Mouse (Mus musculus): ENCODE results near the gene Frmd8. TPM values are rescaled to one million over a fixed set of nuclear protein-coding genes. Genes with fewer than 3 reads are reported as not detected.
"Not testable (repeated sequence)": the region's sequence is repeated elsewhere in the genome, so short reads cannot be mapped to it uniquely, and the experiment has no call there.

The Frmd8 gene
- polyA plus RNA-seq, 1 experiment from 2014 or later, result 13.1 TPM

- Histone ChIP-seq H3K36me3 (ENCODE audit: control insufficient read depth, insufficient read depth, low read length) (no peaks in the 10 kb centered on the region), H3K9me3 (replicated peaks; ENCODE audit: control insufficient read depth, low read length) (no peaks in the 10 kb centered on the region), H3K4me1 (ENCODE audit: control insufficient read depth, insufficient read depth, low read length) (peaks cover 18% of the 10 kb centered on the region), H3K27ac (ENCODE audit: low read depth, low read length) (no peak overlapping the region), H3K27me3 (replicated peaks; ENCODE audit: control insufficient read depth, insufficient read depth, low read length) (no peaks in the 10 kb centered on the region), H3K9ac (ENCODE audit: low read length) (no peak overlapping the region), H3K4me2 (ENCODE audit: low read length) (no peak overlapping the region), H3K4me3 (ENCODE audit: low read depth, low read length) (no peak overlapping the region)
- DNase-seq (ENCODE audit: low spot score), result no peak
- WGBS, result 52% methylated on average over 12 of the region's 12 CpGs
- ATAC-seq, result no peak
Measured at GRCm38 (mm10) chr19:5819549-5819948, 55.5 kb downstream of the Frmd8 start.

- no peak overlapping the region for H3K9ac ChIP-seq (ENCODE audit: low read length)
- H3K9me3 ChIP-seq (replicated peaks; ENCODE audit: control insufficient read depth, low read length), result no peaks in the 10 kb centered on the region
- no peak overlapping the region for H3K27ac ChIP-seq (ENCODE audit: low read depth, low read length)
- peaks cover 15% of the 10 kb centered on the region for H3K4me1 ChIP-seq (ENCODE audit: control insufficient read depth, insufficient read depth, low read length)
- no peak overlapping the region for H3K4me2 ChIP-seq (ENCODE audit: low read length)
- H3K36me3 ChIP-seq (ENCODE audit: control insufficient read depth, insufficient read depth, low read length), result no peaks in the 10 kb centered on the region
- ATAC-seq (no peak), DNase-seq (ENCODE audit: low spot score) (no peak)
- no peaks in the 10 kb centered on the region for H3K27me3 ChIP-seq (replicated peaks; ENCODE audit: control insufficient read depth, insufficient read depth, low read length)
- H3K4me3 ChIP-seq (ENCODE audit: low read depth, low read length), result no peak overlapping the region
- 73% methylated on average over 6 of the region's 6 CpGs for WGBS
Measured at GRCm38 (mm10) chr19:5818590-5818977, 56.5 kb downstream of the Frmd8 start.

GRCm38 (mm10) chr19:5817703-5818589, 57.1 kb downstream of the Frmd8 start:
- peak; percentile 89 for DNase-seq (ENCODE audit: low spot score)
- H3K36me3 ChIP-seq (ENCODE audit: control insufficient read depth, insufficient read depth, low read length), result no peaks in the 10 kb centered on the region
- no peaks in the 10 kb centered on the region for H3K27me3 ChIP-seq (replicated peaks; ENCODE audit: control insufficient read depth, insufficient read depth, low read length)
- peak overlapping the region; percentile 32 for H3K4me2 ChIP-seq (ENCODE audit: low read length)
- peak overlapping the region; percentile 34; the same call in 1 of the 2 replicates for H3K27ac ChIP-seq (ENCODE audit: low read depth, low read length)
- peak overlapping the region; percentile 26 for H3K9ac ChIP-seq (ENCODE audit: low read length)
- WGBS, result 21% methylated on average over 21 of the region's 21 CpGs
- peak; percentile 82 for ATAC-seq
- peaks cover 9% of the 10 kb centered on the region for H3K4me1 ChIP-seq (ENCODE audit: control insufficient read depth, insufficient read depth, low read length)
- H3K9me3 ChIP-seq (replicated peaks; ENCODE audit: control insufficient read depth, low read length), result no peaks in the 10 kb centered on the region
- no peak overlapping the region; the same call in 1 of the 2 replicates for H3K4me3 ChIP-seq (ENCODE audit: low read depth, low read length)

- Histone ChIP-seq H3K27ac (ENCODE audit: low read depth, low read length) (no peak overlapping the region), H3K36me3 (ENCODE audit: control insufficient read depth, insufficient read depth, low read length) (no peaks in the 10 kb centered on the region), H3K9me3 (replicated peaks; ENCODE audit: control insufficient read depth, low read length) (no peaks in the 10 kb centered on the region), H3K27me3 (replicated peaks; ENCODE audit: control insufficient read depth, insufficient read depth, low read length) (no peaks in the 10 kb centered on the region), H3K9ac (ENCODE audit: low read length) (no peak overlapping the region), H3K4me2 (ENCODE audit: low read length) (no peak overlapping the region), H3K4me3 (ENCODE audit: low read depth, low read length) (no peak overlapping the region), H3K4me1 (ENCODE audit: control insufficient read depth, insufficient read depth, low read length) (peaks cover 19% of the 10 kb centered on the region)
- ATAC-seq, result no peak
- DNase-seq (ENCODE audit: low spot score), result no peak
- 84% methylated on average over 4 of the region's 4 CpGs for WGBS
Measured at GRCm38 (mm10) chr19:5815928-5816327, 59.1 kb downstream of the Frmd8 start.

- H3K27me3 ChIP-seq (replicated peaks; ENCODE audit: control insufficient read depth, insufficient read depth, low read length), result no peaks in the 10 kb centered on the region
- no peak overlapping the region for H3K4me3 ChIP-seq (ENCODE audit: low read depth, low read length)
- no peak overlapping the region for H3K9ac ChIP-seq (ENCODE audit: low read length)
- 91% methylated on average over 7 of the region's 7 CpGs for WGBS
- no peaks in the 10 kb centered on the region for H3K9me3 ChIP-seq (replicated peaks; ENCODE audit: control insufficient read depth, low read length)
- DNase-seq (ENCODE audit: low spot score), result no peak
- no peak for ATAC-seq
- no peak overlapping the region for H3K27ac ChIP-seq (ENCODE audit: low read depth, low read length)
- H3K36me3 ChIP-seq (ENCODE audit: control insufficient read depth, insufficient read depth, low read length), result no peaks in the 10 kb centered on the region
- peaks cover 26% of the 10 kb centered on the region for H3K4me1 ChIP-seq (ENCODE audit: control insufficient read depth, insufficient read depth, low read length)
- no peak overlapping the region for H3K4me2 ChIP-seq (ENCODE audit: low read length)
Measured at GRCm38 (mm10) chr19:5815010-5815409, 60.1 kb downstream of the Frmd8 start.

GRCm38 (mm10) chr19:5814048-5814447, 61.0 kb downstream of the Frmd8 start:
- 19% methylated on average over 1 of the region's 1 CpGs for whole genome bisulfite sequencing
- H3K36me3 ChIP-seq (ENCODE audit: control insufficient read depth, insufficient read depth, low read length); H3K27ac ChIP-seq (ENCODE audit: low read depth, low read length); H3K4me3 ChIP-seq (ENCODE audit: low read depth, low read length); H3K9ac ChIP-seq (ENCODE audit: low read length); DNase-seq (ENCODE audit: low spot score); H3K9me3 ChIP-seq (replicated peaks; ENCODE audit: control insufficient read depth, low read length); ATAC-seq; H3K4me2 ChIP-seq (ENCODE audit: low read length); H3K27me3 ChIP-seq (replicated peaks; ENCODE audit: control insufficient read depth, insufficient read depth, low read length): not testable (repeated sequence)
- peaks cover 29% of the 10 kb centered on the region for H3K4me1 ChIP-seq (ENCODE audit: control insufficient read depth, insufficient read depth, low read length)

- 89% methylated on average over 3 of the region's 3 CpGs for WGBS
- DNase-seq (ENCODE audit: low spot score), result no peak
- H3K4me3 ChIP-seq (ENCODE audit: low read depth, low read length), result no peak overlapping the region
- no peaks in the 10 kb centered on the region for H3K36me3 ChIP-seq (ENCODE audit: control insufficient read depth, insufficient read depth, low read length)
- no peak overlapping the region for H3K9ac ChIP-seq (ENCODE audit: low read length)
- no peaks in the 10 kb centered on the region for H3K27me3 ChIP-seq (replicated peaks; ENCODE audit: control insufficient read depth, insufficient read depth, low read length)
- no peak for ATAC-seq
- no peaks in the 10 kb centered on the region for H3K9me3 ChIP-seq (replicated peaks; ENCODE audit: control insufficient read depth, low read length)
- no peak overlapping the region for H3K27ac ChIP-seq (ENCODE audit: low read depth, low read length)
- H3K4me1 ChIP-seq (ENCODE audit: control insufficient read depth, insufficient read depth, low read length), result peaks cover 29% of the 10 kb centered on the region
- H3K4me2 ChIP-seq (ENCODE audit: low read length), result no peak overlapping the region
Measured at GRCm38 (mm10) chr19:5813567-5813966, 61.5 kb downstream of the Frmd8 start.

GRCm38 (mm10) chr19:5811771-5812504, 63.1 kb downstream of the Frmd8 start:
- 46% methylated on average over 7 of the region's 7 CpGs for WGBS
- Histone ChIP-seq H3K27ac (ENCODE audit: low read depth, low read length) (peak overlapping the region; percentile 94), H3K9me3 (replicated peaks; ENCODE audit: control insufficient read depth, low read length) (no peaks in the 10 kb centered on the region), H3K4me1 (ENCODE audit: control insufficient read depth, insufficient read depth, low read length) (peaks cover 29% of the 10 kb centered on the region), H3K27me3 (replicated peaks; ENCODE audit: control insufficient read depth, insufficient read depth, low read length) (no peaks in the 10 kb centered on the region), H3K4me2 (ENCODE audit: low read length) (peak overlapping the region; percentile 31), H3K36me3 (ENCODE audit: control insufficient read depth, insufficient read depth, low read length) (no peaks in the 10 kb centered on the region), H3K4me3 (ENCODE audit: low read depth, low read length) (no peak overlapping the region), H3K9ac (ENCODE audit: low read length) (peak overlapping the region; percentile 10; the same call in 1 of the 2 replicates)
- peak; percentile 92 for ATAC-seq
- peak; percentile 94 for DNase-seq (ENCODE audit: low spot score)

Data from forebrain, embryonic 14.5 days (tissue).